Mouse (Mus musculus) liver, postnatal 0 days (tissue): ENCODE measurements at regions not wholly inside any gene's neighbourhood (a gene's known extent, or its start where the extent isn't known, plus 50 kb on each side); places are given as distances from the start of the nearest gene placed in this dataset.

Source experiments
- CTCF ChIP-seq: sonication (generic); IDR thresholded peaks from 2 replicates; pipeline ENCODE4 v1.5.1; 2016; ENCODE audit warnings: antibody characterized with exemption, low read depth
- EP300 ChIP-seq: IDR thresholded peaks from 2 replicates; pipeline ENCODE4 v1.6.1; 2016; ENCODE audit warnings: antibody characterized with exemption, low read depth, mild to moderate bottlenecking

DNA sequence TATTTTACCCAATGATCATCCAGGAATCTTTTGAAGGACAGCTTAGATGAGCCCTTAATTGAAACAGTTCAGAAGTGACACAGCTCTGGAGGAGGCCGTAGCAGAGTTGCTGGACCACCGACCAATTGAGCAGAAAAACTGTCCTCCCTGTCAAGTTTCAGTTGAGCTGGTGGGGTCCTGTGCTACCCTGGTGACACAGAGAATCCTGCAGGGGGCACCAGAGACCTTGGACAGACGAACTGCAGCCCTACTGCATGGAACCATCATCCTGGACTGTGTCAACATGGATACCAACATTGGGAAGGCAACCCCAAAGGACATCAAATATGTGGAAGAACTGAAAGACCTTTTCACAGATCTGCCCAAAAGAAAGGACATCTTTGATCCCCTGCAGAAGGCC lies 2524.1 kb upstream of the Gm6569 start:
- TF ChIP-seq CTCF (no peak), EP300 (no peak)
